Mouse (Mus musculus) thymus, adult 2 months (tissue): ENCODE results near the gene Ripor3.

Source experiments
- CTCF ChIP-seq: fragments of 200-500 bp; IDR thresholded peaks from 2 replicates; pipeline ENCODE4 v1.5.1; 2012; ENCODE audit warnings: mild to moderate bottlenecking, control low read depth, low read length, moderate library complexity, borderline replicate concordance; ENCODE audit not compliant: control insufficient read depth, poor library complexity, insufficient read depth; ENCODE audit errors: extremely low read depth
- POLR2A ChIP-seq: fragments of 200-500 bp; IDR thresholded peaks from 2 replicates; pipeline ENCODE4 v1.6.1; 2012; ENCODE audit warnings: mild to moderate bottlenecking, low read length, control low read depth, moderate library complexity; ENCODE audit not compliant: control insufficient read depth, poor library complexity, insufficient read depth; ENCODE audit errors: extremely low read depth

GRCm38 (mm10) chr2:167931985-167932726, 78.3 kb downstream of the Ripor3 start, which contains the start of gene Ptpn1:
- peak; percentile 90 for TF ChIP-seq POLR2A
- TF ChIP-seq CTCF: peak; percentile 63
